Mouse (Mus musculus): Measurements from ENCODE around the gene Gm10944.

Gene Gm10944

DNA sequence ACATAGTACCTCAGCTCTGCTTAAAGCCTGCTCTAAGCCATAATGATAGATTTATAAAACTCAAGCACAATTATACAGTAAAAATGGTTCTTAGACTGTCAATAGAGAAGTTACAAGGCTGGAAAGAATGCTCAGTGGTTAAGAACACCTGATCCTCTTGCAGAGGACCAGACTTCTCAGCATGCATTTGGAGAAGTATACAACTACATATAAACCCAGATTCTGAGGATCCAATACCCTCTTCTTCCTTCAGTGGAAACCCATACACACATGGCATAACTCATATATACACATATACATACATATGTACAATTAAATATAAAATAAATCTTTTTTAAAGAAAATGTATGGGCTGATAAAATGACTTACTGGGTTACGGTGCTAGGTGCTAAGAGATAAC, at the start of gene Gm10944:
Gene Gm10944, plus strand, starts transcription at position 301 of the 400 bp plus-strand sequence.
- no peak for DNase-seq

GRCm38 (mm10) chr10:10655991-10656390, 25.2 kb upstream of the Gm10944 start:
- DNase-seq = no peak

- no peak for DNase-seq
These were observed 24.5 kb upstream of the Gm10944 start for GRCm38 (mm10) chr10:10656621-10657020.

GRCm38 (mm10) chr10:10659161-10659560, 22.0 kb upstream of the Gm10944 start:
- no peak for DNase-seq

- no peak for DNase-seq
These were observed 21.2 kb upstream of the Gm10944 start for GRCm38 (mm10) chr10:10659976-10660375.

DNA sequence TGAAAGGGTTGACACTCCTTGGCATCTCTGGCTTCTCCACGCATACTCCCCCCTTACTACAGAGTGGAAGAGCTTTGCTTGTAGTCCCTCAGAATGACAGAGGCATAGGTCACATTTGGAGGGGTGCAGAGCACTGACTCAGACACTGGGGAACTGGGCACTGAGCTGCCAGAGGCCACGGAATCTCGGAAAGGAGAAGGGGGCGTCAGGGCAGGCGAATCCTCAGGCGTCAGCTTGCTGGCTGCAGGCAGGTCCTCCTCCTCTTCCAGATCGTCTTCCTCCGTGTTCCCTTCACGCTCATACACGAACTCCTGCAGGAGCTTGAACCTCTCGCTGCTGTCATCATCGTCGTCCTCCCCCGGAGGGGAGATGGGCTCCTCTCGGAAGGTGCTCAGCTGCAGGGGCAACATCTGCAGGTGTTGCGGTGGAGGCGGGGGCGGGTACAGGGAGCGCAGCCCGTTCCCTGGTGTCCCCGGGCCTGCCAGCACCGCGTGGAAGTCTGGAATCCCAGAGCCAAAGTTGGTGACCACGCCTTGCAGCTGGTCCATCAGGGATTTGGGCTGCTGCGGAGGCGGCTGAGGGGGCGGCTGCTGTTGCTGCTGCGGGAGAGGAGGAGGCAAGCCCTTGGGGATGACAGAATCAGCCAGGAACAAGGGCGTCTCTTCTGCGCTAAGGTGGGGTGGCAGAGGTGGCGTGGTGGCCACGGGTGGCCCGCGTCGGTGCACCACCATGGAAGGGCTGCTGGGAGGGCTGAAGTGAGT, 7.9 kb downstream of the Gm10944 start:
- DNase-seq = no peak

GRCm38 (mm10) chr10:10689668-10690223, 8.6 kb downstream of the Gm10944 start:
- DNase-seq = no peak

- DNase-seq = no peak
These were observed 16.3 kb downstream of the Gm10944 start for GRCm38 (mm10) chr10:10697497-10697896.

GRCm38 (mm10) chr10:10700903-10701302, 19.8 kb downstream of the Gm10944 start:
- no peak for DNase-seq

- DNase-seq = no peak
These were observed 20.2 kb downstream of the Gm10944 start for GRCm38 (mm10) chr10:10701326-10701725.

- no peak for DNase-seq
These were observed 26.9 kb downstream of the Gm10944 start for GRCm38 (mm10) chr10:10708031-10708430.

- DNase-seq = no peak
These were observed 29.2 kb downstream of the Gm10944 start for GRCm38 (mm10) chr10:10710359-10710758.

- DNase-seq = no peak
These were observed 29.7 kb downstream of the Gm10944 start for GRCm38 (mm10) chr10:10710837-10711236.

DNA sequence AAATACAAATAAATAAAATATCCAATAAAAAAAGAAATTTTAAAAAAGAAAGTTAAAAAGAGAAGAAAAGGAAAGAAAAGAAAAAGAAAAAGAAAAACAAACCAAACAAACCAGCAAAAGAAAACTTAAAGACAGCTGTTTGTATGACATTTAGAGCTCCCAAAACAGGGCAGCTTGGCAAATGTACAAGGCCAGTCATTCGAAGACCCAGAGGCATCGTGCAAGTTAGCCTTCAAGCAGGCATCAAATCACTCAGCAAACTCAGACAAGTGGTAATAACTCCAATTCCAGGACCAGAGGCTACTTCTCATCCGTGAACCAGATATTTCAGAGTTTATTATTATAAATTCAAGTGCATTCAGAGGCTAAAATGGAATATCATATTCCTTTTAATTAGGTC, 45.4 kb downstream of the Gm10944 start:
- DNase-seq = no peak
